Mouse (Mus musculus): Measurements from ENCODE around the gene Mphosph9.

Mphosph9 gene

GRCm38 (mm10) chr5:124267652-124268051, 60.1 kb downstream of the Mphosph9 start:
- DNase-seq (ENCODE audit: low read depth, low spot score) = no peak

- DNase-seq (ENCODE audit: low read depth, low spot score) = no peak
Observed at GRCm38 (mm10) chr5:124266821-124267220, 61.0 kb downstream of the Mphosph9 start.

GRCm38 (mm10) chr5:124263246-124263645, 64.5 kb downstream of the Mphosph9 start:
- peak; percentile 59 for DNase-seq (ENCODE audit: low read depth, low spot score)

- DNase-seq (ENCODE audit: low read depth, low spot score) = no peak
Observed at GRCm38 (mm10) chr5:124262090-124262489, 65.7 kb downstream of the Mphosph9 start.

GRCm38 (mm10) chr5:124259133-124259532, 68.6 kb downstream of the Mphosph9 start:
- DNase-seq (ENCODE audit: low read depth, low spot score) = no peak

GRCm38 (mm10) chr5:124258026-124258425, 69.7 kb downstream of the Mphosph9 start:
- no peak for DNase-seq (ENCODE audit: low read depth, low spot score)

- DNase-seq (ENCODE audit: low read depth, low spot score) = no peak
Observed at GRCm38 (mm10) chr5:124255141-124255540, 72.6 kb downstream of the Mphosph9 start.

- DNase-seq (ENCODE audit: low read depth, low spot score) = no peak
Observed at GRCm38 (mm10) chr5:124253555-124253954, 74.2 kb downstream of the Mphosph9 start.

GRCm38 (mm10) chr5:124252580-124253320, 75.0 kb downstream of the Mphosph9 start:
- DNase-seq (ENCODE audit: low read depth, low spot score) = no peak

GRCm38 (mm10) chr5:124251070-124251469, 76.7 kb downstream of the Mphosph9 start:
- DNase-seq (ENCODE audit: low read depth, low spot score) = no peak

GRCm38 (mm10) chr5:124249614-124250591, 77.9 kb downstream of the Mphosph9 start, which contains the start of gene Pitpnm2:
Pitpnm2 (minus strand) TSS chr5:124249760.
- peak; percentile 45 for DNase-seq (ENCODE audit: low read depth, low spot score)

- no peak for DNase-seq (ENCODE audit: low read depth, low spot score)
Observed at GRCm38 (mm10) chr5:124248845-124249613, 78.7 kb downstream of the Mphosph9 start.

- peak; percentile 42 for DNase-seq (ENCODE audit: low read depth, low spot score)
Observed at GRCm38 (mm10) chr5:124247986-124248626, 79.7 kb downstream of the Mphosph9 start.

GRCm38 (mm10) chr5:124247296-124247695, 80.5 kb downstream of the Mphosph9 start:
- DNase-seq (ENCODE audit: low read depth, low spot score) = no peak

GRCm38 (mm10) chr5:124244885-124245284, 82.9 kb downstream of the Mphosph9 start:
- no peak for DNase-seq (ENCODE audit: low read depth, low spot score)

GRCm38 (mm10) chr5:124244449-124244848, 83.3 kb downstream of the Mphosph9 start:
- no peak for DNase-seq (ENCODE audit: low read depth, low spot score)

GRCm38 (mm10) chr5:124243236-124243901, 84.4 kb downstream of the Mphosph9 start:
- DNase-seq (ENCODE audit: low read depth, low spot score) = peak; percentile 30

- no peak for DNase-seq (ENCODE audit: low read depth, low spot score)
Observed at GRCm38 (mm10) chr5:124241686-124242444, 85.9 kb downstream of the Mphosph9 start.

- no peak for DNase-seq (ENCODE audit: low read depth, low spot score)
Observed at GRCm38 (mm10) chr5:124240841-124241685, 86.7 kb downstream of the Mphosph9 start.

Measured in ES-CJ7 (cell line).